Mouse (Mus musculus): ENCODE data around the gene Mctp2.

- TF ChIP-seq CTCF (IDR thresholded peaks at IDR 0.05; ENCODE audit: borderline replicate concordance, insufficient read depth, low read length) (no peak), POLR2A (IDR thresholded peaks at IDR 0.05; ENCODE audit: low read depth, low read length) (no peak)
Measured at GRCm38 (mm10) chr7:72103654-72104053, 202.8 kb downstream of the Mctp2 start.
